Mouse (Mus musculus): ENCODE results near the gene Omt2a. TPM values are rescaled to one million over a fixed set of nuclear protein-coding genes. Genes with fewer than 3 reads are reported as not detected.
"Not testable (repeated sequence)": the region's sequence is repeated elsewhere in the genome, so short reads cannot be mapped to it uniquely, and the experiment has no call there.

The Omt2a gene
- not detected in 2 replicates for polyA plus RNA-seq (2015; fragmentation: Nextera tagmentation; extraction: Ambion mirVana)

GRCm38 (mm10) chr9:78314696-78315095 lies at the start of gene Omt2a:
Omt2a (minus strand) TSS chr9:78314796.
- 80% methylated on average over 2 of the region's 2 CpGs for WGBS
- H3K9ac ChIP-seq (replicated peaks): no peak within 1 kb of the TSS
- H3K27ac ChIP-seq: no peak within 1 kb of the TSS
- H3K4me3 ChIP-seq (replicated peaks): no peak within 1 kb of the TSS
- no peaks in the 10 kb centered on the region for H3K9me3 ChIP-seq
- ATAC-seq: no peak
- H3K4me2 ChIP-seq (replicated peaks): no peak within 1 kb of the TSS
- H3K4me1 ChIP-seq (replicated peaks): no peaks in the 10 kb centered on the region
- H3K27me3 ChIP-seq: no peaks in the 10 kb centered on the region
- H3K36me3 ChIP-seq: no peaks in the 10 kb centered on the region

GRCm38 (mm10) chr9:78363374-78363773 lies 48.8 kb upstream of the Omt2a start:
- H3K27ac ChIP-seq: no peak overlapping the region
- no peaks in the 10 kb centered on the region for H3K27me3 ChIP-seq
- H3K4me1 ChIP-seq (replicated peaks): no peaks in the 10 kb centered on the region
- no peak overlapping the region for H3K9ac ChIP-seq (replicated peaks)
- H3K4me2 ChIP-seq (replicated peaks): no peak overlapping the region
- 82% methylated on average over 6 of the region's 6 CpGs for WGBS
- H3K36me3 ChIP-seq: no peaks in the 10 kb centered on the region
- ATAC-seq: no peak
- no peaks in the 10 kb centered on the region for H3K9me3 ChIP-seq
- no peak overlapping the region for H3K4me3 ChIP-seq (replicated peaks)

- Histone ChIP-seq H3K4me1 (replicated peaks) (no peaks in the 10 kb centered on the region), H3K27me3 (no peaks in the 10 kb centered on the region), H3K9me3 (no peaks in the 10 kb centered on the region), H3K9ac (replicated peaks) (no peak overlapping the region), H3K4me3 (replicated peaks) (no peak overlapping the region), H3K27ac (no peak overlapping the region), H3K4me2 (replicated peaks) (no peak overlapping the region), H3K36me3 (no peaks in the 10 kb centered on the region)
- no peak for ATAC-seq
- 33% methylated on average over 2 of the region's 2 CpGs for WGBS
These were observed 45.9 kb upstream of the Omt2a start for GRCm38 (mm10) chr9:78360484-78360872.

- no peaks in the 10 kb centered on the region for H3K9me3 ChIP-seq
- H3K9ac ChIP-seq (replicated peaks): no peak overlapping the region
- 81% methylated on average over 6 of the region's 6 CpGs for WGBS
- ATAC-seq: no peak
- H3K36me3 ChIP-seq: no peaks in the 10 kb centered on the region
- H3K4me1 ChIP-seq (replicated peaks): no peaks in the 10 kb centered on the region
- H3K4me3 ChIP-seq (replicated peaks): no peak overlapping the region
- no peak overlapping the region for H3K4me2 ChIP-seq (replicated peaks)
- no peak overlapping the region for H3K27ac ChIP-seq
- no peaks in the 10 kb centered on the region for H3K27me3 ChIP-seq
These were observed 45.3 kb upstream of the Omt2a start for GRCm38 (mm10) chr9:78359750-78360483.

GRCm38 (mm10) chr9:78358053-78358452 lies 43.5 kb upstream of the Omt2a start:
- H3K4me1 ChIP-seq (replicated peaks): no peaks in the 10 kb centered on the region
- no peak overlapping the region for H3K27ac ChIP-seq
- 17% methylated on average over 9 of the region's 9 CpGs for WGBS
- no peaks in the 10 kb centered on the region for H3K36me3 ChIP-seq
- no peak overlapping the region for H3K4me3 ChIP-seq (replicated peaks)
- ATAC-seq: peak; percentile 72
- no peaks in the 10 kb centered on the region for H3K27me3 ChIP-seq
- H3K4me2 ChIP-seq (replicated peaks): no peak overlapping the region
- H3K9me3 ChIP-seq: no peaks in the 10 kb centered on the region
- no peak overlapping the region for H3K9ac ChIP-seq (replicated peaks)

- Histone ChIP-seq H3K4me3 (replicated peaks) (no peak within 1 kb of the TSS), H3K27ac (no peak within 1 kb of the TSS), H3K36me3 (no peaks in the 10 kb centered on the region), H3K4me2 (replicated peaks) (no peak within 1 kb of the TSS), H3K27me3 (no peaks in the 10 kb centered on the region), H3K9ac (replicated peaks) (no peak within 1 kb of the TSS), H3K4me1 (replicated peaks) (no peaks in the 10 kb centered on the region), H3K9me3 (no peaks in the 10 kb centered on the region)
- ATAC-seq: no peak
- 91% methylated on average over 8 of the region's 8 CpGs for WGBS
These were observed 41.0 kb upstream of the Omt2a start, which contains the start of gene Gsta2 for GRCm38 (mm10) chr9:78355611-78356010. Gsta2 (minus strand) TSS chr9:78355788.

GRCm38 (mm10) chr9:78354665-78355578 lies 40.3 kb upstream of the Omt2a start:
- H3K4me1 ChIP-seq (replicated peaks): no peaks in the 10 kb centered on the region
- 82% methylated on average over 11 of the region's 11 CpGs for WGBS

GRCm38 (mm10) chr9:78351504-78352220 lies 37.1 kb upstream of the Omt2a start:
- no peaks in the 10 kb centered on the region for H3K9me3 ChIP-seq
- no peak overlapping the region for H3K9ac ChIP-seq (replicated peaks)
- H3K27ac ChIP-seq: no peak overlapping the region
- no peaks in the 10 kb centered on the region for H3K36me3 ChIP-seq
- H3K4me2 ChIP-seq (replicated peaks): no peak overlapping the region
- no peak overlapping the region for H3K4me3 ChIP-seq (replicated peaks)
- no peaks in the 10 kb centered on the region for H3K27me3 ChIP-seq
- no peak for ATAC-seq
- 88% methylated on average over 6 of the region's 6 CpGs for WGBS
- no peaks in the 10 kb centered on the region for H3K4me1 ChIP-seq (replicated peaks)

More at GRCm38 (mm10) chr9:78354665-78355578, 40.3 kb upstream of the Omt2a start:
- no peak overlapping the region for H3K9ac ChIP-seq (replicated peaks)
- no peak for ATAC-seq
- no peak overlapping the region for H3K4me3 ChIP-seq (replicated peaks)
- H3K4me2 ChIP-seq (replicated peaks): no peak overlapping the region
- no peak overlapping the region for H3K27ac ChIP-seq
- no peaks in the 10 kb centered on the region for H3K36me3 ChIP-seq
- H3K27me3 ChIP-seq: no peaks in the 10 kb centered on the region
- no peaks in the 10 kb centered on the region for H3K9me3 ChIP-seq

GRCm38 (mm10) chr9:78350007-78350406 lies 35.4 kb upstream of the Omt2a start:
- H3K4me1 ChIP-seq (replicated peaks); H3K4me2 ChIP-seq (replicated peaks); H3K9ac ChIP-seq (replicated peaks); ATAC-seq; H3K27ac ChIP-seq; H3K36me3 ChIP-seq; H3K9me3 ChIP-seq; H3K4me3 ChIP-seq (replicated peaks); H3K27me3 ChIP-seq: not testable (repeated sequence)

- H3K36me3 ChIP-seq; H3K4me1 ChIP-seq (replicated peaks); ATAC-seq; H3K27me3 ChIP-seq; H3K4me3 ChIP-seq (replicated peaks); H3K4me2 ChIP-seq (replicated peaks); H3K9ac ChIP-seq (replicated peaks); H3K27ac ChIP-seq; H3K9me3 ChIP-seq: not testable (repeated sequence)
- 90% methylated on average over 3 of the region's 3 CpGs for WGBS
These were observed 34.5 kb upstream of the Omt2a start for GRCm38 (mm10) chr9:78349141-78349540.

- H3K9ac ChIP-seq (replicated peaks); H3K27me3 ChIP-seq; H3K27ac ChIP-seq; H3K9me3 ChIP-seq; H3K4me1 ChIP-seq (replicated peaks); H3K4me3 ChIP-seq (replicated peaks); ATAC-seq; H3K4me2 ChIP-seq (replicated peaks); H3K36me3 ChIP-seq: not testable (repeated sequence)
- WGBS: 77% methylated on average over 6 of the region's 6 CpGs
These were observed 33.8 kb upstream of the Omt2a start for GRCm38 (mm10) chr9:78348206-78349004.
